Mouse (Mus musculus): ENCODE results near the gene Gmeb1.

Gmeb1 gene

DNA sequence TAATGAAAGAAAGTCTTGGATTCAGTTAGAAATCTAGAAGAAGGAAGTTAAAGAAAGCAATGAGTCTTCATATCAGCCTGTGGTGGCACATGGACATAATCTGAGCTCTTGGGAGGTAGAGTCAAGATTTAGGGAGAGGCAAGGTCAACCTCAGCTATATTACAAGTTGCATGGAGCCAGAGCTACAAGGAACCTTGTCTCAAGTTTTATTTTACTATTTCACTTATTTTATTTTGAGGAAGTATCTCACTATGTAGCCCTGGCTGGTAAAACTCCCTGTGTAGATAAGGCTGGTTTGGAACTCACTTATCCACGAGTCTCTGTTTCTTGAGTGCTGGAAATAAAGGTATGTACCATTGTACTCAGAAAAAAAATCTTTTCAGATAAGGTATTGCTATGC lies 44.8 kb downstream of the Gmeb1 start:
- no peak for DNase-seq

DNA sequence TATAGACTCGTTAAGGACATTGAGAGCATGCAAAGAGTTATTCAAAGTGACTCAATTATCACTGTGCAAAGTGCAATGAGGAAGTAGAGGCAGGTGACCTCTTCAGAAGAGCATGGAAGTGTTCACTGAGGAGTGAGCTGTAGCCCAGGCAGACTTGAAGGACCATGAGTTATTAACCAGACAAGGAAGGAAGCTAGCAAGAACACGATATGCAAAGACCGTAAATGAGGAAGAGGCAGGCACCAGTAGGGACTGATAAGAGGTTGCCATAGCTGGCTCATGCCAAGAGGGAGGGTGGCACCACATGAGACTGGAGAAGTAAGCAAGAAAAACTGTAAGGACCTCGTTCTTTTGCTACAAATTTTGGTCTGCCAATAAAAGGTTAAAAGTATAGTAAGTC lies 46.6 kb downstream of the Gmeb1 start:
- no peak for DNase-seq

- DNase-seq, result peak; percentile 94
Measured at GRCm38 (mm10) chr4:132211953-132212734, 49.3 kb downstream of the Gmeb1 start, which contains the start of gene Ythdf2. Gene Ythdf2 (minus strand): TSS chr4:132212303.

- peak; percentile 20 to 26 for DNase-seq
Measured at GRCm38 (mm10) chr4:132211091-132211942, 50.1 kb downstream of the Gmeb1 start.

GRCm38 (mm10) chr4:132210325-132210724 lies 51.1 kb downstream of the Gmeb1 start:
- no peak for DNase-seq

GRCm38 (mm10) chr4:132209299-132209698 lies 52.1 kb downstream of the Gmeb1 start:
- DNase-seq, result no peak

DNA sequence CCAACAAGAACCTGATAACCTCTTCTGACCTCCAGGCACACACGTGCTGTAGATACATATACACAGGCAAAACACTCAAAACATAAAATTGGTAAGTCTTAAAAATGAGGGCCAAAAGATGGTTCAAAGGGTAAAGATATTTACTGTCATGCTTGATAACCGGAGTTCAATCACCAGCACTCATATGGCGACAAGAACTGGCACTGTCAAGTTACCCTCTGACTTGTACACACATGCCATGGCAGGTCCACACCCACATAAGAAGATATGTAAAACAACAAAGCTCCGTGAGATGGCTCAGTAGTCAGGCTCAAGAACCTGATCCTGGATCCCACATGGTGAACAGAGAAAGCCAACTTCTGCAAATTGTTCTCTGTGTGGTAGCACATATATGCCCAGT lies 54.1 kb downstream of the Gmeb1 start:
- no peak for DNase-seq

- DNase-seq, result no peak
Measured at GRCm38 (mm10) chr4:132198771-132199170, 62.6 kb downstream of the Gmeb1 start.

GRCm38 (mm10) chr4:132198285-132198712 lies 63.1 kb downstream of the Gmeb1 start:
- no peak for DNase-seq

DNA sequence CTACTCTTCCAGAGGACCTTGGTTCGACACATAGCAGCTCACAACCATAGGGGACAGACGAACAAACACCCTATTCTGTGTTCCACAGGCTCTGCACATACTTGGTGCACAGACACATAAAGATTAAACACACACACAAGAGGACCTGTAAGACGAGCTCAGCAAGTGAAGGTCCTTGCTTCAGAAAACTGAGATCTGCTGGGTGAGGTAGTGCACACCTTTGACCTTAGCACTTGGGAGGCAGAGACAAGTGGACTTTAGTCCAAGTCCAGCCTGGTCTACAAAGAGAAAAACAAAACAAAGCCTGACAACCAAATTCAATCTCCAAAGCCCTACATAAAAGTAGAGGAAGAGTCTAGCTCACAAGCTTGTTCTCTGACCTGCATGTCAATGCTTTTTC lies 66.4 kb downstream of the Gmeb1 start:
- DNase-seq, result no peak

- DNase-seq, result no peak
Measured at GRCm38 (mm10) chr4:132194373-132194772, 67.0 kb downstream of the Gmeb1 start.

DNA sequence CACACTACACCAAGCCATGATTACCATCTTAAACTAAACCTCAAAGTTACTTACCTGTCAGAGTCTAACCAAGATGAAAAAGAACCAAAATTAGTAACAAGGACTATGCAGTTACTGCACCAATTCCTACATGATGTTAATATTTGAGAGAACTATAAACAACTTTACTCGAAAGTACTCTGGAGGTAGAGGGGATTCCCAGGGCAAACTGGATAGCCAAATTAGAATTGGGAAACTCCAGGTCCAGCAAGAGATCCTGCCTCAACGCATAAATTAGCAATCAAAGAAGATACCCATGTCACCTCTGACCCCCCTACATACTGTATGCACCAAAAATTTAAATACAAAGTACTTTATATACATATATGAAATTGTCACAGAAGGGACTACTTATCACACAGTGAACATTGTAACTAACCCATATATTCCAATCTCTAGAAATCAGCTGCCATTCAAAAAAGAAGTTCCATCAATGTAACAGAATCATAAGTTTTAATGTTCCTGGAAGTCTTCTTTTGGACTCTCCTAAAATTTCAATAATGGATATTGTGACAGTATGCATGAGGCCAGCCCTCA lies 73.5 kb downstream of the Gmeb1 start:
- no peak for DNase-seq

DNA sequence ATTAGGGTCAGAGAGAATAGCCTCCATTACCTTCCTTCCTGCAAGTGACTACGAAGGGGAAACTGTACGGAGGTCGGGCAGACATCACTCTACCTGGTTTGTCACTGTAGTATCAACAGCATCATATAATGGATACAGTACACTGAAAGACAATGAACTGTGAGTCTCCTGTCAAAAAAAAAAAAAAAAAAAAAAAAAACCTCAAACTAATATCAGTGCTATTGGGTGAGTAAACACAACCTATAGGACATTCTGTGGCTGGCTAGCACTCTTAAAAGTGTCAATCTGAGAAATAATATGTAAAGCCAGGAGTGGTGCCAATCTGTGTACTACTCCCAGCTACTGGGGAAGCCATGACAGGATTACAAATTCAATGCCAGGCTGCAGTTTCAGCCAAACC lies 78.2 kb downstream of the Gmeb1 start:
- no peak for DNase-seq

- no peak for DNase-seq
Measured at GRCm38 (mm10) chr4:132181721-132182658, 79.4 kb downstream of the Gmeb1 start.

- DNase-seq, result no peak
Measured at GRCm38 (mm10) chr4:132180710-132181109, 80.7 kb downstream of the Gmeb1 start.

DNA sequence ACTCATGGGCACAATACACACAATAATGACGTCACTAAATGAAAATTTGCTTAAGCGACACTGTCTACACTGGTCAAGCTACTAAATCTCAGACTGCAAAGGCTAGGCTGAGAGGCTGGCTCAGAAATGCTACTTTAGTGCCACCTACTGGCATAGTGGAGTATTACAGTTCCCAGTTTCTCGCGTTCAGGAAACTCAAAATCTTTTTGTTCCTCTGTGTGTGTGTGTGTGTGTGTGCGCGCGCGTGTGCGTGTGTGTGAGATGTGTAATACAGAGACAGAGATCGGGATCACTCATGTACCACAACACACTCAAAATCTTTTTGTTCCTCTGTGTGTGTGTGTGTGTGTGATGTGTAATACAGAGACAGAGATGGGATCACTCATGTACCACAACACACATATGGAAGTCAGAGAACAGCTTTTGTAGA lies 82.8 kb downstream of the Gmeb1 start:
- peak in 1 of 2 experiments; percentile 6 for DNase-seq

DNA sequence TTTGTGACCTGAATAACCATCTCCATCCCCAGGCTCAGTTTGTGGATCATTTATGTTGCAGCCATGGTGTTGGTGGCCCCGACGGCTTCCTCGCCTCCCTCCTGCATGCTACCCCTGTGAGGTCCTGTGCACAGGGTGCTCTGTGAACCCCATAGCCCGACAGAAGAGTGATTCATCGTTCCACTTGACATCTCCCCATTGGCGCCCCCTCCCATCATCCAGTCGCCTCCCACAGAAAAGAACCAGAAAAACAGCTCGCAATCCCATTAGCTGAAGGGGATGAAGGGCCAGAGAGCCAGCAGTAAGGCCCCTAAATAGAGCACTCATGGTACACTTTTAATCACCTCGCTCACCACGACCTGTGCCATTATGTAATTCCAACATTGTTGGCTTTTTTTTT lies 84.9 kb downstream of the Gmeb1 start:
- no peak for DNase-seq

All from thymus, adult 18-20 months (tissue).